Mouse (Mus musculus) cerebellum, postnatal 14 days (tissue): Measurements from ENCODE around the gene Grrp1.
"Not testable (repeated sequence)": the region's sequence is repeated elsewhere in the genome, so short reads cannot be mapped to it uniquely, and the experiment has no call there.

Experiments used
- DNase-seq, 2 experiments: peaks; one replicate each; pipeline ENCODE4 v3.0.0; 2021; ENCODE audit warnings: mixed read lengths in 2 of 2

Grrp1 gene

GRCm38 (mm10) chr4:134269622-134270021 lies 15.7 kb upstream of the Grrp1 start:
- DNase-seq: not testable (repeated sequence)

GRCm38 (mm10) chr4:134268102-134268655 lies 14.3 kb upstream of the Grrp1 start:
- no peak for DNase-seq

GRCm38 (mm10) chr4:134265860-134266585 lies 12.1 kb upstream of the Grrp1 start:
- no peak for DNase-seq

GRCm38 (mm10) chr4:134263191-134263590 lies 9.3 kb upstream of the Grrp1 start:
- DNase-seq: peak; percentile 57 to 81

GRCm38 (mm10) chr4:134258354-134258753 lies 4.4 kb upstream of the Grrp1 start:
- no peak for DNase-seq

GRCm38 (mm10) chr4:134257198-134258009 lies 3.5 kb upstream of the Grrp1 start:
- DNase-seq: no peak

GRCm38 (mm10) chr4:134256407-134257197 lies 2.7 kb upstream of the Grrp1 start:
- no peak for DNase-seq

GRCm38 (mm10) chr4:134255854-134256253 lies 1.9 kb upstream of the Grrp1 start:
- DNase-seq: no peak

GRCm38 (mm10) chr4:134254835-134255234 lies 929 bp upstream of the Grrp1 start:
- no peak for DNase-seq

- DNase-seq: no peak
These were observed 790 bp downstream of the Grrp1 start for GRCm38 (mm10) chr4:134252911-134253721.

GRCm38 (mm10) chr4:134252131-134252910 lies 1.6 kb downstream of the Grrp1 start:
- no peak for DNase-seq

GRCm38 (mm10) chr4:134251241-134252130 lies 2.4 kb downstream of the Grrp1 start:
- peak; percentile 53 to 59 for DNase-seq

GRCm38 (mm10) chr4:134250930-134251240 lies 3.0 kb downstream of the Grrp1 start:
- DNase-seq: no peak

GRCm38 (mm10) chr4:134250116-134250929 lies 3.6 kb downstream of the Grrp1 start:
- DNase-seq: no peak

GRCm38 (mm10) chr4:134249651-134250050 lies 4.3 kb downstream of the Grrp1 start:
- DNase-seq: peak; percentile 74 to 78

- DNase-seq: peak; percentile 47 to 54
These were observed 7.1 kb downstream of the Grrp1 start, which contains the start of gene Gm30191 for GRCm38 (mm10) chr4:134246719-134247258. Gene Gm30191 (plus strand): TSS chr4:134246935.

- peak; percentile 38 to 39 for DNase-seq
These were observed 7.7 kb downstream of the Grrp1 start for GRCm38 (mm10) chr4:134246256-134246655.

GRCm38 (mm10) chr4:134245148-134245843 lies 8.6 kb downstream of the Grrp1 start, which contains the start of gene Zfp593:
Gene Zfp593 (minus strand): TSS chr4:134245592.
- DNase-seq: peak; percentile 98
